13 mouse cellular contexts compared by ENCODE assay signal in the genomic region with DNA sequence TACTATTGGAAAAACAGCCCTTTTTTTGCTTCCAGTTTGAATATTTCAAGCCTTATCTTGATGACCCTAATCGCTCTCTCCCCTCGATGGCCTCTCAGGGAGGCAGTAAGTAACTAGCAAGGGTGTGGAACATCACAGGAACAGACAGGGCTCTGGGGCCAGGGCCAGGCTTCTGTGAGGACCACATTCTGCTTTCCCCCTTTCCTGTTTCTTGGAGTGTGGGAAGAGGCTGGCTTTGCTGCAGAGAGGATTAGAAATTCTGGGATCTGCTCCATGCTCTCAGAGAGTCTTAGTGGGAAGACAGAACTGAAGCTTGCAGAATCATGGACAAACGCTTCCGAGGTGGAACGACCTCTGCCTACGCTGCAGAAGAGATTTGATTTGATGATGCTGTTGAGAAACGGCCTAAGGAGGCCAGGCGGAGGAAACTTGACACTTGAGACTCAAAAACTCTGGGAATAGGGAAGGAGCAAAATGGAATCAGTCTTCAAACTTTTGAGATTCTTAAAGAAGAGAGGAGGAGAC.
A peak's percentile ranks its signal among the peaks of the same experiment; 100 is the strongest.
DNase-seq lines count a peak whose midpoint lies in the region; ATAC-seq and TF ChIP-seq lines count a peak whose summit lies in the region.
"Had no signal": no experiment of that assay in that cellular context is flagged by ENCODE, and none has a peak within 500 bp of the region (broad histone marks: within the 10 kb centered on the region; RNA-seq: fewer than 3 reads in every experiment).

No protein-coding gene starts in this region.

- no peak for TF ChIP-seq POLR2A in kidney, adult 2 months (IDR thresholded peaks at IDR 0.05; ENCODE audit: low read depth, low read length)

- no peaks in the 10 kb centered on the region for H3K4me1 ChIP-seq in kidney, adult 2 months (ENCODE audit: control insufficient read depth, insufficient read depth, low read length)
- peaks cover 15% of the 10 kb centered on the region for H3K4me1 ChIP-seq in stomach, embryonic 16.5 days (ENCODE audit: control insufficient read depth, insufficient read depth, low read length)
- H3K4me1 ChIP-seq: liver, embryonic 15.5 days had no signal

- no peaks in the 10 kb centered on the region for H3K9me3 ChIP-seq in stomach, embryonic 16.5 days (replicated peaks; ENCODE audit: control insufficient read depth, low read length)
- H3K9me3 ChIP-seq: hindbrain, embryonic 13.5 days; liver, embryonic 15.5 days had no signal

- H3K4me3 ChIP-seq in kidney, adult 2 months (ENCODE audit: insufficient read depth, low read depth, low read length) = no peak overlapping the region
- H3K4me3 ChIP-seq in stomach, embryonic 16.5 days (replicated peaks; ENCODE audit: low read length) = no peak overlapping the region
- H3K4me3 ChIP-seq: heart, adult 2 months; hindbrain, embryonic 13.5 days; layer of hippocampus, adult 2 months; liver, embryonic 15.5 days had no signal

- H3K36me3 ChIP-seq in kidney, adult 2 months (ENCODE audit: control insufficient read depth, insufficient read depth, low read length) = no peaks in the 10 kb centered on the region
- no peaks in the 10 kb centered on the region for H3K36me3 ChIP-seq in stomach, embryonic 16.5 days (ENCODE audit: control insufficient read depth, insufficient read depth, low read length)
- H3K36me3 ChIP-seq: hindbrain, embryonic 13.5 days; liver, embryonic 15.5 days had no signal

- no peak overlapping the region for H3K27ac ChIP-seq in kidney, adult 2 months (ENCODE audit: insufficient read depth, low read depth, low read length)
- H3K27ac ChIP-seq in stomach, embryonic 16.5 days (ENCODE audit: low read length) = peak overlapping the region; percentile 74
- H3K27ac ChIP-seq: heart, adult 2 months; hindbrain, embryonic 13.5 days; layer of hippocampus, adult 2 months; liver, embryonic 15.5 days had no signal

- TF ChIP-seq CTCF in kidney, adult 2 months (conservative IDR thresholded peaks at IDR 0.05; ENCODE audit: insufficient read depth, insufficient read length, low read depth, low read length) = no peak

- no peak overlapping the region for H3K9ac ChIP-seq in stomach, embryonic 16.5 days (ENCODE audit: low read length)
- H3K9ac ChIP-seq: hindbrain, embryonic 13.5 days; liver, embryonic 15.5 days had no signal

- H3K27me3 ChIP-seq in kidney, adult 2 months (replicated peaks; ENCODE audit: control insufficient read depth, insufficient read depth, low read length) = no peaks in the 10 kb centered on the region
- no peaks in the 10 kb centered on the region for H3K27me3 ChIP-seq in stomach, embryonic 16.5 days (ENCODE audit: control insufficient read depth, insufficient read depth, low read length)
- H3K27me3 ChIP-seq: CH12.LX; hindbrain, embryonic 13.5 days; liver, embryonic 15.5 days had no signal

- WGBS in kidney, adult 2 months = 36% methylated on average over 8 of the region's 8 CpGs
- WGBS in stomach, embryonic 16.5 days = 34% methylated on average over 8 of the region's 8 CpGs

- DNase-seq in kidney, adult 2 months = peak; percentile 6
- no peak for DNase-seq in kidney, adult 8-10 months
- peak; percentile 46 for DNase-seq in urinary bladder, postnatal 14 days (ENCODE audit: low spot score)
- no peak for DNase-seq in urinary bladder, postnatal 10 days (ENCODE audit: low spot score)
- DNase-seq in gastrocnemius, postnatal 25 days = peak; percentile 38
- DNase-seq in adipocyte (ENCODE audit: low spot score) = no peak

- ATAC-seq in stomach, embryonic 16.5 days (ENCODE audit: insufficient read depth, low FRiP score) = peak; percentile 48; the same call in 1 of the 2 replicates
- ATAC-seq: forebrain, embryonic 14.5 days had no signal

- H3K4me2 ChIP-seq in stomach, embryonic 16.5 days (ENCODE audit: low read depth, low read length) = no peak overlapping the region
- H3K4me2 ChIP-seq: hindbrain, embryonic 13.5 days; liver, embryonic 15.5 days had no signal

Comparison
In these comparisons a context has a peak if more than half of its experiments do, and no peak if none do; other contexts are left out.
1. DNase-seq: peak in kidney, adult 2 months (single experiment), urinary bladder, postnatal 14 days (single experiment) and gastrocnemius, postnatal 25 days (single experiment); none in kidney, adult 8-10 months (0 of 2), urinary bladder, postnatal 10 days (single experiment) and adipocyte (single experiment).